Mouse (Mus musculus): ENCODE results near the gene Frmd4a. TPM values are rescaled to one million over a fixed set of nuclear protein-coding genes. Genes with fewer than 3 reads are reported as not detected.

The Frmd4a gene
- total RNA-seq, 2 experiments from 2014 or later = 45.7 to 52.5 TPM

GRCm38 (mm10) chr2:4368544-4368943, 351.0 kb downstream of the Frmd4a start:
- intact Hi-C loops (cut with DNase I) = no loop called here
- DNase-seq = no peak

- intact Hi-C loops (cut with DNase I) = no loop called here
- DNase-seq = no peak
Observed at GRCm38 (mm10) chr2:4370499-4370898, 353.0 kb downstream of the Frmd4a start.

- intact Hi-C loops (cut with DNase I) = no loop called here
- no peak for DNase-seq
Observed at GRCm38 (mm10) chr2:4371341-4371740, 353.8 kb downstream of the Frmd4a start.

GRCm38 (mm10) chr2:4378844-4379243, 361.3 kb downstream of the Frmd4a start:
- DNase-seq = no peak
- intact Hi-C loops (cut with DNase I) = no loop called here

GRCm38 (mm10) chr2:4380435-4380834, 362.9 kb downstream of the Frmd4a start:
- no peak for DNase-seq
- intact Hi-C loops (cut with DNase I) = no loop called here

GRCm38 (mm10) chr2:4380926-4381325, 363.4 kb downstream of the Frmd4a start:
- DNase-seq = no peak
- intact Hi-C loops (cut with DNase I) = no loop called here

GRCm38 (mm10) chr2:4386468-4386867, 369.0 kb downstream of the Frmd4a start:
- intact Hi-C loops (cut with DNase I) = no loop called here
- DNase-seq = no peak

- peak; percentile 20 to 39 for DNase-seq
- intact Hi-C loops (cut with DNase I) = no loop called here
Observed at GRCm38 (mm10) chr2:4389330-4389729, 371.8 kb downstream of the Frmd4a start.

GRCm38 (mm10) chr2:4391091-4391490, 373.6 kb downstream of the Frmd4a start:
- intact Hi-C loops (cut with DNase I) = no loop called here
- DNase-seq = no peak

- intact Hi-C loops (cut with DNase I) = no loop called here
- DNase-seq = peak; percentile 61 to 68
Observed at GRCm38 (mm10) chr2:4391678-4392085, 374.2 kb downstream of the Frmd4a start.

GRCm38 (mm10) chr2:4393046-4393445, 375.5 kb downstream of the Frmd4a start:
- intact Hi-C loops (cut with DNase I) = no loop called here
- DNase-seq = no peak

GRCm38 (mm10) chr2:4394641-4395040, 377.1 kb downstream of the Frmd4a start:
- no peak for DNase-seq
- intact Hi-C loops (cut with DNase I) = no loop called here

- DNase-seq = no peak
- intact Hi-C loops (cut with DNase I) = loop anchor here (2.0 to 5.0 kb wide), 4 partner anchors 38 to 177 kb away; no protein-coding TSS in a partner anchor
Observed at GRCm38 (mm10) chr2:4399721-4400120, 382.2 kb downstream of the Frmd4a start.

GRCm38 (mm10) chr2:4400771-4401596, 383.5 kb downstream of the Frmd4a start:
- peak; percentile 69 to 79 for DNase-seq
- intact Hi-C loops (cut with DNase I) = loop anchor here (1.0 to 5.0 kb wide), 5 partner anchors 36 to 179 kb away; no protein-coding TSS in a partner anchor

GRCm38 (mm10) chr2:4401597-4402581, 384.4 kb downstream of the Frmd4a start:
- peak; percentile 64 to 65 for DNase-seq
- intact Hi-C loops (cut with DNase I) = loop anchor here (1.0 to 5.0 kb wide), 5 partner anchors 35 to 180 kb away; no protein-coding TSS in a partner anchor

GRCm38 (mm10) chr2:4406977-4407376, 389.5 kb downstream of the Frmd4a start:
- intact Hi-C loops (cut with DNase I) = no loop called here
- DNase-seq = no peak

- intact Hi-C loops (cut with DNase I) = no loop called here
- no peak for DNase-seq
Observed at GRCm38 (mm10) chr2:4409810-4410433, 392.4 kb downstream of the Frmd4a start.

GRCm38 (mm10) chr2:4412870-4413595, 395.5 kb downstream of the Frmd4a start:
- DNase-seq = peak; percentile 45 to 53
- intact Hi-C loops (cut with DNase I) = no loop called here

GRCm38 (mm10) chr2:4413596-4414335, 396.2 kb downstream of the Frmd4a start:
- DNase-seq = no peak
- intact Hi-C loops (cut with DNase I) = no loop called here

Data from heart, postnatal 10 days (tissue).